Mouse (Mus musculus) limb, embryonic 15.5 days (tissue): ENCODE measurements around the gene Mlec. TPM values are rescaled to one million over a fixed set of nuclear protein-coding genes. Genes with fewer than 3 reads are reported as not detected.

Experiments used
- ATAC-seq: fragments of 200-750 bp; cut with Nextera tagmentation; 2 replicates; pipeline ENCODE4 v1.8.0; 2017; ENCODE audit warnings: low read depth, moderate TSS enrichment; ENCODE audit not compliant: insufficient number of reproducible peaks, low FRiP score, low TSS enrichment
- H3K27ac ChIP-seq: fragments of 300-500 bp; sonication (generic); 2 replicates; pipeline ENCODE4 v1.5.1; 2015; ENCODE audit warnings: moderate library complexity, mild to moderate bottlenecking, inconsistent platforms
- H3K27me3 ChIP-seq: fragments of 300-500 bp; sonication (generic); 2 replicates; pipeline ENCODE4 v1.6.1; 2015; ENCODE audit warnings: inconsistent platforms
- H3K36me3 ChIP-seq: fragments of 300-500 bp; sonication (generic); 2 replicates; pipeline ENCODE4 v1.6.1; 2015; ENCODE audit warnings: inconsistent platforms
- H3K4me1 ChIP-seq: fragments of 300-500 bp; sonication (generic); 2 replicates; pipeline ENCODE4 v1.6.1; 2015; ENCODE audit warnings: inconsistent platforms
- H3K4me2 ChIP-seq: fragments of 300-500 bp; sonication (generic); 2 replicates; pipeline ENCODE4 v1.6.1; 2015; ENCODE audit warnings: mild to moderate bottlenecking, inconsistent platforms
- H3K4me3 ChIP-seq: fragments of 300-500 bp; sonication (generic); 2 replicates; pipeline ENCODE4 v1.5.1; 2015; ENCODE audit warnings: mild to moderate bottlenecking, inconsistent platforms
- H3K9ac ChIP-seq: fragments of 300-500 bp; sonication (generic); 2 replicates; pipeline ENCODE4 v1.6.1; 2015; ENCODE audit warnings: inconsistent platforms
- H3K9me3 ChIP-seq: fragments of 300-500 bp; sonication (generic); 2 replicates; pipeline ENCODE4 v1.6.1; 2016; ENCODE audit warnings: inconsistent platforms
- WGBS: fragments of 180-500 bp; shearing (Covaris S2); methylation state at CpG from one replicate; pipeline ENCODE4 v1.1.7; 2015; 5-methylcytosine and 5-hydroxymethylcytosine counted together
- polyA plus RNA-seq: library from polyadenylated mRNA; unstranded; fragments of >200 nt; fragmentation: Nextera tagmentation; extraction: Ambion mirVana; gene quantifications from 2 replicates; pipeline ENCODE4 v1.2.1, GENCODE M21; 2015

Gene Mlec
- 89.3 and 97.9 TPM in 2 replicates for polyA plus RNA-seq

- Histone ChIP-seq H3K4me2 (peak within 1 kb of the TSS; percentile 72), H3K4me3 (peak within 1 kb of the TSS; percentile 99), H3K9ac (peak within 1 kb of the TSS; percentile 100), H3K9me3 (no peaks in the 10 kb centered on the region), H3K4me1 (peaks cover 50% of the 10 kb centered on the region), H3K27ac (peak within 1 kb of the TSS; percentile 98), H3K36me3 (peaks cover 5% of the 10 kb centered on the region), H3K27me3 (no peaks in the 10 kb centered on the region)
- ATAC-seq, result peak; percentile 97
- under 1% methylated on average over 75 of the region's 78 CpGs for WGBS
Observed at GRCm38 (mm10) chr5:115158040-115158983, at the start of gene Mlec. Gene Mlec (minus strand): TSS chr5:115158179.

- no peak overlapping the region for H3K4me3 ChIP-seq
- no peak overlapping the region for H3K4me2 ChIP-seq
- WGBS, result 59% methylated on average over 5 of the region's 5 CpGs
- peaks cover 17% of the 10 kb centered on the region for H3K4me1 ChIP-seq
- H3K9ac ChIP-seq, result no peak overlapping the region
- H3K27ac ChIP-seq, result no peak overlapping the region
- H3K9me3 ChIP-seq, result no peaks in the 10 kb centered on the region
- no peaks in the 10 kb centered on the region for H3K36me3 ChIP-seq
- 0 out of 2 replicates have a peak, but pooled peaks cover 7% of the 10 kb centered on the region for H3K27me3 ChIP-seq
- ATAC-seq, result no peak
Observed at GRCm38 (mm10) chr5:115207244-115207643, 49.3 kb upstream of the Mlec start.

DNA sequence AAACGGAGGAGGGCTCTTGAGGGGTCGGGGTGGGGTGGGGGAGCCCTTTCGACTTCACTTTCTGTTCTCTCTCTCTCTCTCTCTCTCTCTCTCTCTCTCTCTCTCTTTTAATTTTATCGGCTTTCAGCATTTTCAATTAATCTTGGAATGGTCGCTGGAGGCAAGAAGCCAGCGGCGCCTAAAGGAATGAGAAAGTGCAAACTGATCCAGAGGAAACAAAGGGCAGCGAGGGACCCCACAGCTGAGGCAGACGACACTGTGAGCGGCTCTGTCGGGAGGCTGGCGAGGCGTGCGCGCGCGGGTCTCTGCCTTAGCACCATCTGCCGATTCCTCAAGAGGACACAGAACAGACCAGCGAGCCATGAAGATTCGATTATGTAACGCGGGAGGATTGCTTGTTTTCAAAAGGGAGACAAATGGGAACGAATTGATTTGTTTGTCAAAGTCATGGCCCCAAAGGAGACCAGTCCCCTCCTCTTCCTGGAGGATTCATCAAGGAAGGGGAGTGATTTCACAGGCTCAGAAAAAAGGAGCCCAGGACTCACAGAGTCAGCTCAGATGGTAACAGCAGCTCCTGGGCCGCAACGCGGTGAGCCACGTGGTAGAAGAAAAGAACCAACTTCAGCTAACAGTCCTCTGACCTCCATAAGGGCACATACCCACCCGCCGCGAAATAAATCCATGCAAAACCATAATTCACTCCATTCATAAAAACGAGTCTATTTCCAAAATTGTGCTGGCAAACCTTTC lies 46.8 kb upstream of the Mlec start:
- Histone ChIP-seq H3K4me3 (peak overlapping the region; percentile 31), H3K4me2 (peak overlapping the region; percentile 60), H3K36me3 (no peaks in the 10 kb centered on the region), H3K9ac (0 out of 2 replicates have a peak overlapping the region, but pooled peaks have one; percentile 28), H3K27me3 (0 out of 2 replicates have a peak, but pooled peaks cover 7% of the 10 kb centered on the region), H3K9me3 (no peaks in the 10 kb centered on the region), H3K4me1 (peaks cover 17% of the 10 kb centered on the region), H3K27ac (no peak overlapping the region)
- WGBS, result 3% methylated on average over 31 of the region's 31 CpGs
- no peak for ATAC-seq

- H3K36me3 ChIP-seq, result no peaks in the 10 kb centered on the region
- H3K9me3 ChIP-seq, result no peaks in the 10 kb centered on the region
- WGBS, result 14% methylated on average over 23 of the region's 23 CpGs
- no peak for ATAC-seq
- H3K4me1 ChIP-seq, result peaks cover 17% of the 10 kb centered on the region
- H3K4me3 ChIP-seq, result peak overlapping the region; percentile 31
- 0 out of 2 replicates have a peak, but pooled peaks cover 7% of the 10 kb centered on the region for H3K27me3 ChIP-seq
- no peak overlapping the region for H3K9ac ChIP-seq
- H3K4me2 ChIP-seq, result peak overlapping the region; percentile 60
- H3K27ac ChIP-seq, result no peak overlapping the region
Observed at GRCm38 (mm10) chr5:115203735-115204561, 46.0 kb upstream of the Mlec start.

GRCm38 (mm10) chr5:115194626-115195221 lies 36.7 kb upstream of the Mlec start:
- Histone ChIP-seq H3K9ac (no peak overlapping the region), H3K27me3 (peaks cover 64% of the 10 kb centered on the region), H3K9me3 (no peaks in the 10 kb centered on the region), H3K27ac (no peak overlapping the region), H3K4me3 (peak overlapping the region; percentile 56), H3K4me1 (peaks cover 26% of the 10 kb centered on the region), H3K36me3 (no peaks in the 10 kb centered on the region), H3K4me2 (peak overlapping the region; percentile 100)
- WGBS, result 5% methylated on average over 12 of the region's 12 CpGs
- ATAC-seq, result no peak

GRCm38 (mm10) chr5:115193669-115194625 lies 36.0 kb upstream of the Mlec start, which contains the start of gene Cabp1:
Gene Cabp1 (minus strand): TSS chr5:115194381.
- peak within 1 kb of the TSS; percentile 56 for H3K4me3 ChIP-seq
- H3K36me3 ChIP-seq, result no peaks in the 10 kb centered on the region
- H3K9me3 ChIP-seq, result no peaks in the 10 kb centered on the region
- WGBS, result under 1% methylated on average over 110 of the region's 116 CpGs
- peak within 1 kb of the TSS; percentile 28 for H3K9ac ChIP-seq
- peak; percentile 36 for ATAC-seq
- peaks cover 67% of the 10 kb centered on the region for H3K27me3 ChIP-seq
- H3K4me1 ChIP-seq, result peaks cover 26% of the 10 kb centered on the region
- H3K4me2 ChIP-seq, result peak within 1 kb of the TSS; percentile 100
- H3K27ac ChIP-seq, result no peak within 1 kb of the TSS

GRCm38 (mm10) chr5:115193226-115193625 lies 35.2 kb upstream of the Mlec start:
- no peaks in the 10 kb centered on the region for H3K9me3 ChIP-seq
- H3K4me2 ChIP-seq, result peak overlapping the region; percentile 100
- ATAC-seq, result no peak
- peak overlapping the region; percentile 56 for H3K4me3 ChIP-seq
- peaks cover 67% of the 10 kb centered on the region for H3K27me3 ChIP-seq
- under 1% methylated on average over 34 of the region's 34 CpGs for WGBS
- H3K27ac ChIP-seq, result no peak overlapping the region
- no peak overlapping the region for H3K9ac ChIP-seq
- H3K36me3 ChIP-seq, result no peaks in the 10 kb centered on the region
- peaks cover 26% of the 10 kb centered on the region for H3K4me1 ChIP-seq

DNA sequence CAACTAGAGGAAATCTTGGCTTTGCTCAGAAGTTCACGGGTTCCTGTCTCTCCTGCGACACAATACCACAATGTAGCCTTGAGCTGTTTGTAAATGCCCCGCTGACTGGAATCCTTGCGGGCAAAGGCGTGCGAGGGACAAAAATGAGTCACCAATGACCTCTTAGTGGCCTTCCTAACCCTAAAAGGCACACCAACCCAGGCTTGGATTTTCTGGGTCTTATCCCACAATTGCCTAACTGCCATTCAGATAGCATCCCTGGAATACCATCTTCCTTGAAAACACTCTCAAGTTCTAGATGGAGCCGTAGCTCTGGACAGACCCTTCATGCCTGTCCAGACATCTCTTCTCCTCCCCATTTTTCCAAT lies 34.8 kb upstream of the Mlec start:
- H3K4me3 ChIP-seq, result peak overlapping the region; percentile 56
- 10% methylated on average over 7 of the region's 7 CpGs for WGBS
- H3K4me1 ChIP-seq, result peaks cover 26% of the 10 kb centered on the region
- H3K9ac ChIP-seq, result no peak overlapping the region
- H3K9me3 ChIP-seq, result no peaks in the 10 kb centered on the region
- H3K36me3 ChIP-seq, result no peaks in the 10 kb centered on the region
- H3K27me3 ChIP-seq, result peaks cover 69% of the 10 kb centered on the region
- peak overlapping the region; percentile 100 for H3K4me2 ChIP-seq
- no peak for ATAC-seq
- H3K27ac ChIP-seq, result no peak overlapping the region

DNA sequence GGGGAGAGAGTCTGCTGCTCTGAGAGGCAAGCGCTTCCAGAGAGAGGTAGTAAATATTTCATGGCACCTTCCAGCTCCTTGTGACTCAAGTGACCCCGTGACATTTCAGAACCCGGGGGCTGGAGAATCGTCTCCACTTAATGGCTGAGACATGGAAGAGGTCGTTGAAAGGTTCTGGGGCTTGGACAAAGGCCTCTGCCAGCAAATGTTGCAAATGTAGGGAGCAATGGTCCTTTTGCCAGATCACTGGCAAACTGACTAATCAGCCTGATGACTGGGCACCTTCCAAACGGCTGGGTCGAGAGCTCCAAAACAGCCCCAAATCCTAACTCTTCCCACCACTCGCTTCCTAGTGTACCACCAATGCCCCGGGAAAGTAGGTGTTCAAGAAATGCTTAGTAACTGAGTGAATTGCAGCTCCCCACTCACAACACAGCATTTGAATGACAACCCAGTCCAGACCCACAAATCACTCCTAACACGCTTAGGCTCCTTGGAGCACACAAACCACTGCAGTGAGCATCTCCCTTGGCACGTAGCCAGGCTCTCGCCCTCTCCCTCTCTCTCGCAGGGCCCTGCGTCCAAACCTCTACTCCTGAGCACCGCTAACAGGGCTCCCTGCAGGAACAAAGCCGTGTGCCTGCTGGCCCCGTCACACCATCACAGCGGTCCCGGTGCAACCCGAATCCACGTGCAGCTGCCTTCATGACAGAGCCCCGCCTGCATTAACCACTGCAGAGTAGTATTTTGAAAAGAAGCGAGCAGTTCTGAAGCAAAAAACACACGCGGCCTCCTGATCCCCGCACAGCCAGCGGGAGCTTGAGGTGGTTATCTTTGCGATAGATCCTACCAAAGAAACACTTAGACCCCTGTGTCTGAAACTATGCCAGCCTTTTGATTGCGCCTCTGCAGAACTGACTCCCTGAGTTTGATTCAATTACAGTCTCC lies 34.2 kb upstream of the Mlec start:
- H3K9ac ChIP-seq, result no peak overlapping the region
- H3K9me3 ChIP-seq, result no peaks in the 10 kb centered on the region
- H3K27me3 ChIP-seq, result peaks cover 72% of the 10 kb centered on the region
- no peak for ATAC-seq
- H3K27ac ChIP-seq, result no peak overlapping the region
- peak overlapping the region; percentile 4; the same call in 1 of the 2 replicates for H3K4me3 ChIP-seq
- 11% methylated on average over 29 of the region's 29 CpGs for WGBS
- no peak overlapping the region for H3K4me2 ChIP-seq
- no peaks in the 10 kb centered on the region for H3K36me3 ChIP-seq
- H3K4me1 ChIP-seq, result peaks cover 32% of the 10 kb centered on the region
